Comparison of ENCODE assay signal across 8 mouse cellular contexts in genomic region chr10:4389461-4390112, GRCm38 (mm10). TPM values are rescaled to one million over a fixed set of nuclear protein-coding genes. Genes with fewer than 3 reads are reported as not detected.
DNase-seq lines count a peak whose midpoint lies in the region; ATAC-seq lines count a peak whose summit lies in the region.

No protein-coding gene starts in this region.

- H3K4me2 ChIP-seq in heart, embryonic 15.5 days = peak overlapping the region; percentile 85
- H3K4me2 ChIP-seq in hindbrain, embryonic 12.5 days (replicated peaks) = peak overlapping the region; percentile 92
- peak overlapping the region; percentile 88 for H3K4me2 ChIP-seq in midbrain, embryonic 13.5 days (replicated peaks)

- H3K9me3 ChIP-seq in heart, embryonic 15.5 days (replicated peaks) = no peaks in the 10 kb centered on the region
- no peaks in the 10 kb centered on the region for H3K9me3 ChIP-seq in hindbrain, embryonic 12.5 days (replicated peaks)
- H3K9me3 ChIP-seq in midbrain, embryonic 13.5 days = no peaks in the 10 kb centered on the region

- WGBS in heart, embryonic 15.5 days = 29% methylated on average over 5 of the region's 5 CpGs
- WGBS in hindbrain, embryonic 12.5 days = 67% methylated on average over 5 of the region's 5 CpGs
- WGBS in midbrain, embryonic 13.5 days = 51% methylated on average over 5 of the region's 5 CpGs

- H3K4me1 ChIP-seq in heart, embryonic 15.5 days (replicated peaks) = peaks cover 46% of the 10 kb centered on the region
- H3K4me1 ChIP-seq in hindbrain, embryonic 12.5 days = peaks cover 35% of the 10 kb centered on the region
- peaks cover 48% of the 10 kb centered on the region for H3K4me1 ChIP-seq in midbrain, embryonic 13.5 days (replicated peaks)

- H3K4me3 ChIP-seq in heart, embryonic 15.5 days = peak overlapping the region; percentile 90
- peak overlapping the region; percentile 100 for H3K4me3 ChIP-seq in hindbrain, embryonic 12.5 days
- peak overlapping the region; percentile 97 for H3K4me3 ChIP-seq in midbrain, embryonic 13.5 days (replicated peaks)

- no peak for DNase-seq in heart, adult 9 months (ENCODE audit: low spot score in 2 of 2)
- peak; percentile 39 for DNase-seq in NIH3T3 (ENCODE audit: low read depth)
- DNase-seq in right cerebral cortex, postnatal 36 days (ENCODE audit: low spot score in 2 of 2) = no peak
- no peak for DNase-seq in spleen, postnatal 36 days (ENCODE audit: low spot score in 2 of 2)

- ATAC-seq in heart, embryonic 15.5 days (replicated peaks; ENCODE audit: insufficient number of reproducible peaks, insufficient read depth, low FRiP score, low read depth) = no peak
- ATAC-seq in hindbrain, embryonic 12.5 days (ENCODE audit: low FRiP score) = no peak
- no peak for ATAC-seq in midbrain, embryonic 13.5 days
- ATAC-seq in erythroid progenitor cell, adult 5-6 weeks (replicated peaks; ENCODE audit: low FRiP score, poor library complexity, severe bottlenecking) = no peak

- 0 out of 2 replicates have a peak overlapping the region, but pooled peaks have one; percentile 29 for H3K27ac ChIP-seq in heart, embryonic 15.5 days
- H3K27ac ChIP-seq in hindbrain, embryonic 12.5 days = no peak overlapping the region
- H3K27ac ChIP-seq in midbrain, embryonic 13.5 days = no peak overlapping the region

- H3K9ac ChIP-seq in heart, embryonic 15.5 days = peak overlapping the region; percentile 91
- peak overlapping the region; percentile 100 for H3K9ac ChIP-seq in hindbrain, embryonic 12.5 days
- H3K9ac ChIP-seq in midbrain, embryonic 13.5 days (replicated peaks) = peak overlapping the region; percentile 99

- no peaks in the 10 kb centered on the region for H3K36me3 ChIP-seq in heart, embryonic 15.5 days
- H3K36me3 ChIP-seq in hindbrain, embryonic 12.5 days = 0 out of 2 replicates have a peak, but pooled peaks cover 5% of the 10 kb centered on the region
- peaks cover 11% of the 10 kb centered on the region; the same call in 1 of the 2 replicates for H3K36me3 ChIP-seq in midbrain, embryonic 13.5 days

- H3K27me3 ChIP-seq in heart, embryonic 15.5 days = no peaks in the 10 kb centered on the region
- H3K27me3 ChIP-seq in hindbrain, embryonic 12.5 days = no peaks in the 10 kb centered on the region
- H3K27me3 ChIP-seq in midbrain, embryonic 13.5 days = no peaks in the 10 kb centered on the region

RNA-seq across cellular contexts. Expression of gene Zbtb2, which starts 1.7 kb away (rescaled TPM):
- 7.8 and 9.8 TPM in 2 replicates for polyA plus RNA-seq in heart, embryonic 15.5 days (2015; fragmentation: Nextera tagmentation; extraction: Ambion mirVana)
- polyA plus RNA-seq in hindbrain, embryonic 12.5 days (2016; fragmentation: Nextera tagmentation; extraction: Ambion mirVana) = 18.1 and 19.3 TPM in 2 replicates
- polyA plus RNA-seq in midbrain, embryonic 13.5 days (2015; fragmentation: Nextera tagmentation; extraction: Ambion mirVana) = 18.6 and 18.7 TPM in 2 replicates
- total RNA-seq in erythroid progenitor cell, adult 5-6 weeks (2015; ENCODE audit: low replicate concordance) = 8.4 and 11.9 TPM in 2 replicates
- total RNA-seq in erythroid progenitor cell, adult 5-6 weeks (2017; ENCODE audit: low replicate concordance) = 5.1 and 6.7 TPM in 2 replicates

RNA-seq across cellular contexts. Expression of gene Rmnd1, which starts 42.6 kb away (rescaled TPM):
- polyA plus RNA-seq in heart, embryonic 15.5 days (2015; fragmentation: Nextera tagmentation; extraction: Ambion mirVana) = 93.3 and 93.4 TPM in 2 replicates
- polyA plus RNA-seq in hindbrain, embryonic 12.5 days (2016; fragmentation: Nextera tagmentation; extraction: Ambion mirVana) = 45.4 and 52.6 TPM in 2 replicates
- polyA plus RNA-seq in midbrain, embryonic 13.5 days (2015; fragmentation: Nextera tagmentation; extraction: Ambion mirVana) = 51.3 and 53.7 TPM in 2 replicates
- total RNA-seq in erythroid progenitor cell, adult 5-6 weeks (2015; ENCODE audit: low replicate concordance) = 13.3 and 37.7 TPM in 2 replicates
- 8.9 and 14.2 TPM in 2 replicates for total RNA-seq in erythroid progenitor cell, adult 5-6 weeks (2017; ENCODE audit: low replicate concordance)

RNA-seq across cellular contexts. Expression of gene Armt1, which starts 42.7 kb away (rescaled TPM):
- polyA plus RNA-seq in heart, embryonic 15.5 days (2015; fragmentation: Nextera tagmentation; extraction: Ambion mirVana) = 14.0 and 14.6 TPM in 2 replicates
- polyA plus RNA-seq in hindbrain, embryonic 12.5 days (2016; fragmentation: Nextera tagmentation; extraction: Ambion mirVana) = 20.8 and 21.4 TPM in 2 replicates
- polyA plus RNA-seq in midbrain, embryonic 13.5 days (2015; fragmentation: Nextera tagmentation; extraction: Ambion mirVana) = 16.3 and 18.2 TPM in 2 replicates
- total RNA-seq in erythroid progenitor cell, adult 5-6 weeks (2015; ENCODE audit: low replicate concordance) = 20.9 and 32.3 TPM in 2 replicates
- 19.6 and 24.3 TPM in 2 replicates for total RNA-seq in erythroid progenitor cell, adult 5-6 weeks (2017; ENCODE audit: low replicate concordance)
